Mouse (Mus musculus) midbrain, embryonic 12.5 days (tissue): ENCODE measurements around the gene Swsap1. TPM values are rescaled to one million over a fixed set of nuclear protein-coding genes. Genes with fewer than 3 reads are reported as not detected.

Experiments
- ATAC-seq: fragments of 200-750 bp; cut with Nextera tagmentation; 2 replicates; pipeline ENCODE4 v1.8.0; 2017; ENCODE audit warnings: low read depth, moderate TSS enrichment, moderate library complexity; ENCODE audit not compliant: low FRiP score
- H3K27ac ChIP-seq: fragments of 300-500 bp; sonication (generic); replicated peaks from 2 replicates; pipeline ENCODE4 v1.5.1; 2016; ENCODE audit warnings: mild to moderate bottlenecking
- H3K27me3 ChIP-seq: fragments of 300-500 bp; sonication (generic); 2 replicates; pipeline ENCODE4 v1.6.1; 2016; ENCODE audit warnings: mild to moderate bottlenecking
- H3K36me3 ChIP-seq: fragments of 300-500 bp; sonication (generic); 2 replicates; pipeline ENCODE4 v1.6.1; 2016
- H3K4me1 ChIP-seq: fragments of 300-500 bp; sonication (generic); 2 replicates; pipeline ENCODE4 v1.6.1; 2016
- H3K4me2 ChIP-seq: fragments of 300-500 bp; sonication (generic); replicated peaks from 2 replicates; pipeline ENCODE4 v1.6.1; 2016; ENCODE audit warnings: mild to moderate bottlenecking, moderate library complexity
- H3K4me3 ChIP-seq: fragments of 300-500 bp; sonication (generic); 2 replicates; pipeline ENCODE4 v1.5.1; 2016; ENCODE audit warnings: mild to moderate bottlenecking
- H3K9ac ChIP-seq: fragments of 300-500 bp; sonication (generic); replicated peaks from 2 replicates; pipeline ENCODE4 v1.6.1; 2016; ENCODE audit warnings: mild to moderate bottlenecking, moderate library complexity
- H3K9me3 ChIP-seq: fragments of 300-500 bp; sonication (generic); 2 replicates; pipeline ENCODE4 v1.6.1; 2016; ENCODE audit warnings: mild to moderate bottlenecking
- WGBS: fragments of 180-500 bp; shearing (Covaris S2); methylation state at CpG from one replicate; pipeline ENCODE4 v1.1.7; 2016; 5-methylcytosine and 5-hydroxymethylcytosine counted together
- polyA plus RNA-seq: library from polyadenylated mRNA; unstranded; fragments of >200 nt; fragmentation: Nextera tagmentation; extraction: Ambion mirVana; gene quantifications from 2 replicates; pipeline ENCODE4 v1.2.1, GENCODE M21; 2016

Gene Swsap1
- polyA plus RNA-seq, 1 experiment from 2014 or later: 7.8 TPM

- no peak overlapping the region for H3K4me3 ChIP-seq
- peaks cover 15% of the 10 kb centered on the region for H3K4me1 ChIP-seq
- H3K9me3 ChIP-seq: no peaks in the 10 kb centered on the region
- no peak for ATAC-seq
- H3K4me2 ChIP-seq: no peak overlapping the region
- H3K9ac ChIP-seq: no peak overlapping the region
- H3K27ac ChIP-seq: no peak overlapping the region
- 0 out of 2 replicates have a peak, but pooled peaks cover 5% of the 10 kb centered on the region for H3K36me3 ChIP-seq
- WGBS: 92% methylated on average over 3 of the region's 3 CpGs
- no peaks in the 10 kb centered on the region for H3K27me3 ChIP-seq
These were observed 30.5 kb upstream of the Swsap1 start for GRCm38 (mm10) chr9:21925034-21925433.

GRCm38 (mm10) chr9:21925506-21925905 is 30.0 kb upstream of the Swsap1 start:
- no peak for ATAC-seq
- Histone ChIP-seq H3K9me3 (no peaks in the 10 kb centered on the region), H3K4me3 (no peak overlapping the region), H3K4me1 (peaks cover 15% of the 10 kb centered on the region), H3K9ac (no peak overlapping the region), H3K27ac (no peak overlapping the region), H3K27me3 (no peaks in the 10 kb centered on the region), H3K4me2 (no peak overlapping the region), H3K36me3 (0 out of 2 replicates have a peak, but pooled peaks cover 5% of the 10 kb centered on the region)
- 100% methylated on average over 1 of the region's 1 CpGs for WGBS

GRCm38 (mm10) chr9:21926155-21926554 is 29.4 kb upstream of the Swsap1 start:
- H3K36me3 ChIP-seq: 0 out of 2 replicates have a peak, but pooled peaks cover 5% of the 10 kb centered on the region
- H3K4me1 ChIP-seq: peaks cover 15% of the 10 kb centered on the region
- no peaks in the 10 kb centered on the region for H3K9me3 ChIP-seq
- peak overlapping the region; percentile 53; the same call in 1 of the 2 replicates for H3K4me3 ChIP-seq
- 74% methylated on average over 6 of the region's 6 CpGs for WGBS
- H3K4me2 ChIP-seq: peak overlapping the region; percentile 68
- no peak overlapping the region for H3K9ac ChIP-seq
- ATAC-seq: no peak
- no peaks in the 10 kb centered on the region for H3K27me3 ChIP-seq
- H3K27ac ChIP-seq: no peak overlapping the region

GRCm38 (mm10) chr9:21926784-21927183 is 28.8 kb upstream of the Swsap1 start:
- Histone ChIP-seq H3K36me3 (0 out of 2 replicates have a peak, but pooled peaks cover 5% of the 10 kb centered on the region), H3K4me1 (peaks cover 15% of the 10 kb centered on the region), H3K27ac (peak overlapping the region; percentile 61), H3K4me2 (peak overlapping the region; percentile 68), H3K27me3 (no peaks in the 10 kb centered on the region; the same call in 1 of the 2 replicates), H3K4me3 (peak overlapping the region; percentile 53), H3K9me3 (no peaks in the 10 kb centered on the region), H3K9ac (peak overlapping the region; percentile 72)
- ATAC-seq: no peak
- 4% methylated on average over 6 of the region's 6 CpGs for WGBS

GRCm38 (mm10) chr9:21927208-21927753 is 28.3 kb upstream of the Swsap1 start, which contains the start of the genes Ccdc159 and Tmem205:
Ccdc159 (plus strand) TSS chr9:21927471.
Tmem205 (minus strand) TSS chr9:21927556.
- H3K27me3 ChIP-seq: no peaks in the 10 kb centered on the region; the same call in 1 of the 2 replicates
- peak within 1 kb of the TSS; percentile 72 for H3K9ac ChIP-seq
- WGBS: under 1% methylated on average over 28 of the region's 28 CpGs
- 0 out of 2 replicates have a peak, but pooled peaks cover 5% of the 10 kb centered on the region for H3K36me3 ChIP-seq
- ATAC-seq: peak; percentile 99
- H3K4me1 ChIP-seq: peaks cover 15% of the 10 kb centered on the region
- peak within 1 kb of the TSS; percentile 53 for H3K4me3 ChIP-seq
- no peaks in the 10 kb centered on the region for H3K9me3 ChIP-seq
- peak within 1 kb of the TSS; percentile 61 for H3K27ac ChIP-seq
- H3K4me2 ChIP-seq: peak within 1 kb of the TSS; percentile 68

- H3K36me3 ChIP-seq: 0 out of 2 replicates have a peak, but pooled peaks cover 5% of the 10 kb centered on the region
- H3K4me3 ChIP-seq: no peak overlapping the region
- peaks cover 3% of the 10 kb centered on the region; the same call in 1 of the 2 replicates for H3K27me3 ChIP-seq
- no peaks in the 10 kb centered on the region for H3K9me3 ChIP-seq
- no peak overlapping the region for H3K4me2 ChIP-seq
- peaks cover 15% of the 10 kb centered on the region for H3K4me1 ChIP-seq
- 85% methylated on average over 3 of the region's 3 CpGs for WGBS
- no peak for ATAC-seq
- H3K27ac ChIP-seq: no peak overlapping the region
- H3K9ac ChIP-seq: no peak overlapping the region
These were observed 26.3 kb upstream of the Swsap1 start for GRCm38 (mm10) chr9:21929208-21929607.

- H3K9me3 ChIP-seq: no peaks in the 10 kb centered on the region
- WGBS: 65% methylated on average over 2 of the region's 2 CpGs
- H3K4me3 ChIP-seq: no peak overlapping the region
- ATAC-seq: no peak
- no peak overlapping the region for H3K9ac ChIP-seq
- H3K4me1 ChIP-seq: peaks cover 5% of the 10 kb centered on the region; the same call in 1 of the 2 replicates
- H3K27me3 ChIP-seq: peaks cover 6% of the 10 kb centered on the region; the same call in 1 of the 2 replicates
- no peak overlapping the region for H3K4me2 ChIP-seq
- H3K36me3 ChIP-seq: no peaks in the 10 kb centered on the region
- H3K27ac ChIP-seq: no peak overlapping the region
These were observed 23.5 kb upstream of the Swsap1 start for GRCm38 (mm10) chr9:21932006-21932405.

GRCm38 (mm10) chr9:21932445-21933137 is 23.0 kb upstream of the Swsap1 start:
- H3K27me3 ChIP-seq: peaks cover 6% of the 10 kb centered on the region; the same call in 1 of the 2 replicates
- ATAC-seq: no peak
- no peak overlapping the region for H3K27ac ChIP-seq
- H3K4me3 ChIP-seq: no peak overlapping the region
- no peak overlapping the region for H3K9ac ChIP-seq
- 64% methylated on average over 12 of the region's 12 CpGs for WGBS
- no peaks in the 10 kb centered on the region for H3K36me3 ChIP-seq
- H3K9me3 ChIP-seq: no peaks in the 10 kb centered on the region
- no peak overlapping the region for H3K4me2 ChIP-seq
- H3K4me1 ChIP-seq: peaks cover 7% of the 10 kb centered on the region

GRCm38 (mm10) chr9:21934021-21934420 is 21.5 kb upstream of the Swsap1 start:
- Histone ChIP-seq H3K36me3 (0 out of 2 replicates have a peak, but pooled peaks cover 3% of the 10 kb centered on the region), H3K4me3 (no peak overlapping the region), H3K27ac (no peak overlapping the region), H3K4me2 (no peak overlapping the region), H3K4me1 (peaks cover 18% of the 10 kb centered on the region), H3K9me3 (no peaks in the 10 kb centered on the region), H3K27me3 (peaks cover 6% of the 10 kb centered on the region; the same call in 1 of the 2 replicates), H3K9ac (no peak overlapping the region)
- whole genome bisulfite sequencing: 86% methylated on average over 12 of the region's 12 CpGs
- no peak for ATAC-seq

- ATAC-seq: no peak
- peaks cover 20% of the 10 kb centered on the region for H3K4me1 ChIP-seq
- 86% methylated on average over 7 of the region's 7 CpGs for WGBS
These were observed 20.0 kb upstream of the Swsap1 start for GRCm38 (mm10) chr9:21935466-21936131.

GRCm38 (mm10) chr9:21936692-21937570 is 18.6 kb upstream of the Swsap1 start, which contains the start of gene Plppr2:
Plppr2 (plus strand) TSS chr9:21937033.
- 3% methylated on average over 40 of the region's 43 CpGs for WGBS
- ATAC-seq: peak; percentile 94
- Histone ChIP-seq H3K27me3 (0 out of 2 replicates have a peak, but pooled peaks cover 6% of the 10 kb centered on the region), H3K36me3 (peaks cover 18% of the 10 kb centered on the region; the same call in 1 of the 2 replicates), H3K4me2 (peak within 1 kb of the TSS; percentile 74), H3K9me3 (no peaks in the 10 kb centered on the region), H3K9ac (peak within 1 kb of the TSS; percentile 78), H3K27ac (peak within 1 kb of the TSS; percentile 83), H3K4me1 (peaks cover 20% of the 10 kb centered on the region), H3K4me3 (peak within 1 kb of the TSS; percentile 67)

More at GRCm38 (mm10) chr9:21935466-21936131, 20.0 kb upstream of the Swsap1 start:
- Histone ChIP-seq H3K27ac (no peak overlapping the region), H3K36me3 (0 out of 2 replicates have a peak, but pooled peaks cover 10% of the 10 kb centered on the region), H3K9ac (no peak overlapping the region), H3K9me3 (no peaks in the 10 kb centered on the region), H3K27me3 (peaks cover 6% of the 10 kb centered on the region; the same call in 1 of the 2 replicates), H3K4me2 (peak overlapping the region; percentile 74; the same call in 1 of the 2 replicates), H3K4me3 (no peak overlapping the region)
